Mouse (Mus musculus) kidney, embryonic 14.5 days (tissue): ENCODE results near the gene Gpbar1. TPM values are rescaled to one million over a fixed set of nuclear protein-coding genes. Genes with fewer than 3 reads are reported as not detected.

Source experiments
- ATAC-seq: fragments of 200-750 bp; cut with Nextera tagmentation; 2 replicates; pipeline ENCODE4 v1.8.0; 2017; ENCODE audit warnings: moderate number of reproducible peaks, mild to moderate bottlenecking, moderate TSS enrichment, moderate library complexity; ENCODE audit not compliant: low FRiP score, low TSS enrichment
- H3K27ac ChIP-seq: fragments of 300-500 bp; sonication (generic); 2 replicates; pipeline ENCODE4 v1.5.1; 2014; ENCODE audit warnings: low read depth, mild to moderate bottlenecking, low read length, moderate library complexity, mixed read lengths
- H3K27me3 ChIP-seq: fragments of 300-500 bp; sonication (generic); 2 replicates; pipeline ENCODE4 v1.6.1; 2014; ENCODE audit warnings: mild to moderate bottlenecking, low read length; ENCODE audit not compliant: control insufficient read depth, insufficient read depth
- H3K36me3 ChIP-seq: fragments of 300-500 bp; sonication (generic); 2 replicates; pipeline ENCODE4 v1.6.1; 2014; ENCODE audit warnings: low read length, mixed read lengths; ENCODE audit not compliant: control insufficient read depth, insufficient read depth
- H3K4me1 ChIP-seq: fragments of 300-500 bp; sonication (generic); 2 replicates; pipeline ENCODE4 v1.6.1; 2014; ENCODE audit warnings: low read length, mixed read lengths; ENCODE audit not compliant: control insufficient read depth, insufficient read depth
- H3K4me2 ChIP-seq: fragments of 300-500 bp; sonication (generic); replicated peaks from 2 replicates; pipeline ENCODE4 v1.6.1; 2014; ENCODE audit warnings: low read depth, mild to moderate bottlenecking, low read length
- H3K4me3 ChIP-seq: fragments of 300-500 bp; sonication (generic); 2 replicates; pipeline ENCODE4 v1.5.1; 2014; ENCODE audit warnings: mild to moderate bottlenecking, low read length
- H3K9ac ChIP-seq: fragments of 300-500 bp; sonication (generic); 2 replicates; pipeline ENCODE4 v1.6.1; 2014; ENCODE audit warnings: low read depth, mild to moderate bottlenecking, low read length, moderate library complexity
- H3K9me3 ChIP-seq: fragments of 300-500 bp; sonication (generic); 2 replicates; pipeline ENCODE4 v1.6.1; 2016; ENCODE audit warnings: low read length; ENCODE audit not compliant: control insufficient read depth
- WGBS: fragments of 180-500 bp; shearing (Covaris S2); extraction: QIAGEN DNeasy Blood & Tissue Kit; methylation state at CpG from one replicate; pipeline ENCODE4 v1.1.7; 2014; 5-methylcytosine and 5-hydroxymethylcytosine counted together
- polyA plus RNA-seq: library from polyadenylated mRNA; unstranded; fragments of >200 nt; fragmentation: Nextera tagmentation; extraction: Ambion mirVana; gene quantifications from 2 replicates; pipeline ENCODE4 v1.2.1, GENCODE M21; 2014

Gene Gpbar1
- polyA plus RNA-seq, 1 experiment from 2014 or later, result 3.2 TPM

- peak overlapping the region; percentile 30; the same call in 1 of the 2 replicates for H3K27ac ChIP-seq
- H3K27me3 ChIP-seq, result no peaks in the 10 kb centered on the region
- H3K36me3 ChIP-seq, result no peaks in the 10 kb centered on the region
- H3K9me3 ChIP-seq, result no peaks in the 10 kb centered on the region
- no peak overlapping the region; the same call in 1 of the 2 replicates for H3K9ac ChIP-seq
- H3K4me2 ChIP-seq, result no peak overlapping the region; the same call in 1 of the 2 replicates
- 26% methylated on average over 6 of the region's 6 CpGs for WGBS
- no peak for ATAC-seq
- H3K4me1 ChIP-seq, result peaks cover 34% of the 10 kb centered on the region
- no peak overlapping the region for H3K4me3 ChIP-seq
Measured at GRCm38 (mm10) chr1:74240311-74240710, 38.0 kb upstream of the Gpbar1 start.

GRCm38 (mm10) chr1:74240832-74241231 is 37.5 kb upstream of the Gpbar1 start:
- H3K4me3 ChIP-seq, result no peak overlapping the region

GRCm38 (mm10) chr1:74245525-74245924 is 32.8 kb upstream of the Gpbar1 start:
- Histone ChIP-seq H3K4me3 (no peak overlapping the region), H3K4me1 (peaks cover 6% of the 10 kb centered on the region), H3K36me3 (peaks cover 19% of the 10 kb centered on the region; the same call in 1 of the 2 replicates), H3K27me3 (no peaks in the 10 kb centered on the region), H3K9me3 (no peaks in the 10 kb centered on the region), H3K9ac (no peak overlapping the region), H3K4me2 (no peak overlapping the region), H3K27ac (no peak overlapping the region)
- WGBS, result 69% methylated on average over 2 of the region's 2 CpGs
- no peak for ATAC-seq

More at GRCm38 (mm10) chr1:74240832-74241231, 37.5 kb upstream of the Gpbar1 start:
- Histone ChIP-seq H3K36me3 (no peaks in the 10 kb centered on the region), H3K9ac (no peak overlapping the region; the same call in 1 of the 2 replicates), H3K27ac (no peak overlapping the region), H3K4me2 (no peak overlapping the region; the same call in 1 of the 2 replicates), H3K4me1 (peaks cover 34% of the 10 kb centered on the region), H3K9me3 (no peaks in the 10 kb centered on the region), H3K27me3 (no peaks in the 10 kb centered on the region)
- no peak for ATAC-seq
- WGBS, result 56% methylated on average over 4 of the region's 4 CpGs

DNA sequence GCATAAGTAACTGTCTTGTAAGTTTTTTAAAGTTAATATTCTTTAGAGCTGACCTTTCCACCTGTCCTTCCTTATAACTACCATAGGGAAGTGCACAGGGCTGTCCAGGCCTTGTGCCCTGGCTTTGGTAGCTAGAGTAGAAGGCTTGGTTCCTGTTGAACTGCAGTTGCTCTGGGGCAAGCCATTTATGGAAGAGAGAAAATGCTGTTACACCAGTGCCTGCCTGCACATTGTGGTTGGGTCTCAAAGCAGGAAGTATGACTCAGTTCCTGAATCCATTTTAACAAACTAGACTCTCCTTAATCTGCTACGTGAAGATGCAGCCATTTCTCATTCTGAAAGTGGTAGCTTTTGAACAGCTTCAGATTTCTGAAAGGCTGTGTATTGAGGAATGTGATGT is 29.6 kb upstream of the Gpbar1 start:
- Histone ChIP-seq H3K27me3 (no peaks in the 10 kb centered on the region), H3K36me3 (peaks cover 49% of the 10 kb centered on the region), H3K4me1 (peaks cover 3% of the 10 kb centered on the region; the same call in 1 of the 2 replicates), H3K4me3 (no peak overlapping the region), H3K9me3 (no peaks in the 10 kb centered on the region), H3K4me2 (no peak overlapping the region), H3K9ac (no peak overlapping the region), H3K27ac (peak overlapping the region; percentile 74)
- WGBS, result 53% methylated on average over 1 of the region's 1 CpGs
- peak; percentile 32; the same call in 1 of the 2 replicates for ATAC-seq

DNA sequence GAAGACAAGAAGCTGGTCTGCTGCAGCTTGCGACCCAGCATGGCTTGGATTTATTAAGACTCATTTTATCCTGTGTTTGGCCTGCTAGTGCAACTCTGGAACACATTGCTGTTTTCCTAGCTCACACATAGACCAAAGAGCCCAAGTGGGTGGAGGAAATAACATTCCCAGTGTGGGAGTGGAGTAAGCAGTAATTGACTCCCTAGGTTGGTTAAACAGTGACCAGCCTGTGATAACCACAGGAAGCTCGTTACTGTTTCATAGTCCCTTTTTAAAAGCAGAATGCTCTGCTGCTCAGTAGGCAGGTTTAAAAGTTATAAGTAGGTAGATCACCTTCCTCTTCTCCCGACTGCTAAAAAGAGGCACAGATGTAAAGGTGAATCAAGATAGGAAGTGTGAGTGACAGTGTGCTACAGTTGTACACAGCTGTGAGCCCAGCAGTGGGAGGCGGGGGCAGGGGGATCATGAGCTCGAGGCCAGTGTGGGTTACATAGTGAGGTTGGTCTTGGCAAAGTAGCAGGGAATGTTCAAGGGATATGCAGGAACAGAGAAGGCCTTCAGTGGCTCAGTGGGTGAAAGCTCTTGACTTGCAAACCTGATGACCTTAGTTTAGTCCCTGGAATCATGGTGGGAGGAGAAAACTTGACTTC is 28.9 kb upstream of the Gpbar1 start:
- H3K4me2 ChIP-seq, result no peak overlapping the region
- H3K9ac ChIP-seq, result no peak overlapping the region
- H3K27ac ChIP-seq, result peak overlapping the region; percentile 74
- 49% methylated on average over 5 of the region's 5 CpGs for WGBS
- peaks cover 56% of the 10 kb centered on the region for H3K36me3 ChIP-seq
- H3K4me1 ChIP-seq, result peaks cover 3% of the 10 kb centered on the region; the same call in 1 of the 2 replicates
- ATAC-seq, result peak; percentile 69; the same call in 1 of the 2 replicates
- no peaks in the 10 kb centered on the region for H3K27me3 ChIP-seq
- no peaks in the 10 kb centered on the region for H3K9me3 ChIP-seq
- H3K4me3 ChIP-seq, result no peak overlapping the region

GRCm38 (mm10) chr1:74250096-74250495 is 28.3 kb upstream of the Gpbar1 start:
- H3K4me1 ChIP-seq, result peaks cover 3% of the 10 kb centered on the region; the same call in 1 of the 2 replicates
- H3K4me3 ChIP-seq, result no peak overlapping the region
- no peak overlapping the region for H3K4me2 ChIP-seq
- peaks cover 61% of the 10 kb centered on the region for H3K36me3 ChIP-seq
- H3K9ac ChIP-seq, result no peak overlapping the region
- WGBS, result 89% methylated on average over 4 of the region's 4 CpGs
- no peaks in the 10 kb centered on the region for H3K9me3 ChIP-seq
- H3K27ac ChIP-seq, result peak overlapping the region; percentile 74; the same call in 1 of the 2 replicates
- H3K27me3 ChIP-seq, result no peaks in the 10 kb centered on the region
- no peak for ATAC-seq

DNA sequence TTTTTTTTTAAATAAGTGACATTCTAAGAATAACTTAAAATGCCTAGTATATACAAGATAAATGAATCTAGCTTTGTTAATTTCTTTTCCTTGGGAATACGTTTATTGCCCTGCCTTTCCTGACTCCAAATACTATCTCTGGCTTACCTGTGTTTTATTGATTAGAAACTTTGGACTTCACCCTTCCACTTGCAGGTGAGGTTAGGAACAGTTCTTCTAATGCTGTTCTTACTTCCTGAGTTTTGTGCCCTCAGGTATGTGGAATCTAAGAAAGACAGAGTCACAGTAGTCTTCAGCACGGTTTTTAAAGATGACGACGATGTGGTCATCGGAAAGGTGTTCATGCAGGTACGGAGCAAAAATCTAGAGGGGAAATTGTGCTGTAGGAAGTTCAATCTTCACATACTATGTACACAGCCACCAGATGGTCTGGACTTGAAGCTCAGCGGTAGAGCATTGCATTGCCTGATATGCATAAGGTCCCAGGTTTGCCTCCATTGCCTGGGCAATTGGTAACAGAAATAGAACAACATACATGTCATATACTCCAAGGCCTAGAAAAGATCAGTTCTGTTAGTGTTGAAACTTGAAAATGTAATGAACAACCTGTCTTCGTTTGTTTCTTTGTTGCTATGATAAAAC is 22.5 kb upstream of the Gpbar1 start:
- Histone ChIP-seq H3K9me3 (no peaks in the 10 kb centered on the region), H3K36me3 (peaks cover 83% of the 10 kb centered on the region), H3K4me2 (no peak overlapping the region), H3K27me3 (no peaks in the 10 kb centered on the region), H3K4me1 (no peaks in the 10 kb centered on the region), H3K4me3 (no peak overlapping the region), H3K9ac (no peak overlapping the region), H3K27ac (no peak overlapping the region)
- 96% methylated on average over 8 of the region's 8 CpGs for WGBS
- no peak for ATAC-seq

DNA sequence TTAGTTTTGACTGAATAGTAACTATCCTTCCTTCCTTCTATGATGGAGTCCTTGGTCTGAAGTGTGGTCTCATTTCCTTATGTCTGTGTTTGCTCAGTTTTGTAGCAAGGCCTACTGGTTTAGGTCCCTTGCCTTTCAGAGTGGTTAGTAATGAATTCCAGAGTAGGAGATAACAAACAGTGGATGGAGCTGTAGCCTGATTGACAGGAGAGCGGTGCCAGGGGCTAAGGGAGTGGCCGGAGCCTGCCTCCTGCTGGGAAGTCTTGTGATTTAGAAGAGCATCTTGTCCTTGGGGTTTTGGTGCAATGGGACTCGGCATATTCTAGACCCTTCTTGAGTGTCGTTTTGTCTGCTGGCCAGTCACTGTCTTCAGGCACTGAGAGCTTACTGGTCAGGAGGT is 21.6 kb upstream of the Gpbar1 start:
- ATAC-seq, result no peak
- Histone ChIP-seq H3K27ac (no peak overlapping the region), H3K27me3 (no peaks in the 10 kb centered on the region), H3K4me3 (no peak overlapping the region), H3K4me1 (no peaks in the 10 kb centered on the region), H3K4me2 (no peak overlapping the region), H3K9ac (no peak overlapping the region), H3K9me3 (no peaks in the 10 kb centered on the region), H3K36me3 (peaks cover 82% of the 10 kb centered on the region)
- 82% methylated on average over 4 of the region's 4 CpGs for WGBS

- H3K4me1 ChIP-seq, result no peaks in the 10 kb centered on the region
- no peaks in the 10 kb centered on the region for H3K9me3 ChIP-seq
- H3K36me3 ChIP-seq, result peaks cover 85% of the 10 kb centered on the region
- 92% methylated on average over 6 of the region's 6 CpGs for WGBS
- H3K27ac ChIP-seq, result no peak overlapping the region
- no peak overlapping the region for H3K9ac ChIP-seq
- H3K4me2 ChIP-seq, result no peak overlapping the region
- no peaks in the 10 kb centered on the region for H3K27me3 ChIP-seq
- no peak for ATAC-seq
- H3K4me3 ChIP-seq, result no peak overlapping the region
Measured at GRCm38 (mm10) chr1:74262510-74262909, 15.8 kb upstream of the Gpbar1 start.
